Mouse (Mus musculus) cerebellum, adult 2 months (tissue): ENCODE measurements at regions not wholly inside any gene's neighbourhood (a gene's known extent, or its start where the extent isn't known, plus 50 kb on each side); places are given as distances from the start of the nearest gene placed in this dataset.

Source experiments
- CTCF ChIP-seq: fragments of 200-500 bp; IDR thresholded peaks from 2 replicates; pipeline ENCODE4 v1.5.1; 2011; ENCODE audit warnings: low read depth, mild to moderate bottlenecking, control low read depth, low read length, moderate library complexity, borderline replicate concordance; ENCODE audit not compliant: insufficient read depth
- POLR2A ChIP-seq: fragments of 200-500 bp; IDR thresholded peaks from 2 replicates; pipeline ENCODE4 v1.6.1; 2011; ENCODE audit warnings: low read length, control low read depth, borderline replicate concordance; ENCODE audit not compliant: insufficient read depth

DNA sequence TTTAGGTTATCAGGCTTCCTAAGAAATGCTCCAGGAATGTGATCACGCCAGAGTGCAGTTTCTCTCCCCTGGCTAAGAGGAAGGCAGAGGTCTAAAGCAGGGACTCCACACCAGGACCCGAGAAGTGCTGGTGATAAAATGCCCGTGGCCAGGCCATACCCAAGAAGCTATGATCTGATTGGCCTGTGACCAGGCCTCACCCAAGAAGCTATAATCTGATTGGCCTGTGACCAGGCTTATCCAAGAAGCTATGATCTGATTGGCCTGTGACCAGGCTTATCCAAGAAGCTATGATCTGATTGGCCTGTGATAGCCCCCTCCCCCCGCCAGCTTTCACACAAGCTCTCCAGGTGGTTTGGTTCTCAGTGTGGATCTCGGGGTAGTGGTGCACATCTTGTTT is 726.7 kb upstream of the Car8 start:
- TF ChIP-seq CTCF (no peak), POLR2A (no peak)
